Mouse (Mus musculus) E14TG2a.4 (cell line): ENCODE results near the gene Cdc42bpb.
A peak's percentile ranks its signal among the peaks of the same experiment; 100 is the strongest.

ENCODE experiments used
- H3K27me3 ChIP-seq: 2 replicates; pipeline ENCODE4 v1.6.1; 2014; ENCODE audit warnings: low read length, control low read depth; ENCODE audit not compliant: insufficient read depth
- H3K36me3 ChIP-seq: 2 replicates; pipeline ENCODE4 v1.6.1; 2014; ENCODE audit warnings: low read length, control low read depth; ENCODE audit not compliant: insufficient read depth
- H3K4me1 ChIP-seq: replicated peaks from 2 replicates; pipeline ENCODE4 v1.6.1; 2014; ENCODE audit warnings: low read depth, low read length, control low read depth
- H3K4me3 ChIP-seq: replicated peaks from 2 replicates; pipeline ENCODE4 v1.5.1; 2014; ENCODE audit warnings: mild to moderate bottlenecking, low read length
- H3K9me3 ChIP-seq: 2 replicates; pipeline ENCODE4 v1.6.1; 2014; ENCODE audit warnings: low read length, control low read depth
- CTCF ChIP-seq: conservative IDR thresholded peaks from 2 replicates; pipeline ENCODE4 v1.5.1; 2014; ENCODE audit warnings: low read length
- NANOG ChIP-seq: IDR thresholded peaks from 2 replicates; pipeline ENCODE4 v1.6.1; 2014; ENCODE audit warnings: borderline replicate concordance, low read length, mixed read lengths
- POU5F1 ChIP-seq: IDR thresholded peaks from 2 replicates; pipeline ENCODE4 v1.6.1; 2014; ENCODE audit warnings: low read length, borderline replicate concordance

The Cdc42bpb gene

GRCm38 (mm10) chr12:111377376-111377973, at the start of gene Cdc42bpb:
Cdc42bpb (minus strand) TSS chr12:111377718.
- TF ChIP-seq POU5F1: no peak
- TF ChIP-seq NANOG: no peak
- TF ChIP-seq CTCF: no peak
- Histone ChIP-seq H3K4me3 (peak within 1 kb of the TSS; percentile 94), H3K27me3 (peaks cover 15% of the 10 kb centered on the region), H3K4me1 (peaks cover 44% of the 10 kb centered on the region), H3K9me3 (no peaks in the 10 kb centered on the region), H3K36me3 (no peaks in the 10 kb centered on the region)

GRCm38 (mm10) chr12:111425789-111426460, 48.4 kb upstream of the Cdc42bpb start:
- peaks cover 70% of the 10 kb centered on the region for H3K4me1 ChIP-seq
- no peaks in the 10 kb centered on the region for H3K36me3 ChIP-seq
- H3K27me3 ChIP-seq: peaks cover 98% of the 10 kb centered on the region
- H3K4me3 ChIP-seq: no peak overlapping the region
- no peaks in the 10 kb centered on the region for H3K9me3 ChIP-seq
- peak; percentile 85 for TF ChIP-seq CTCF
- TF ChIP-seq NANOG: no peak

GRCm38 (mm10) chr12:111425258-111425657, 47.7 kb upstream of the Cdc42bpb start:
- Histone ChIP-seq H3K9me3 (no peaks in the 10 kb centered on the region), H3K4me1 (peaks cover 63% of the 10 kb centered on the region), H3K36me3 (no peaks in the 10 kb centered on the region), H3K4me3 (no peak overlapping the region), H3K27me3 (peaks cover 98% of the 10 kb centered on the region)
- peak; percentile 60 for TF ChIP-seq CTCF
- no peak for TF ChIP-seq POU5F1

- H3K27me3 ChIP-seq: peaks cover 98% of the 10 kb centered on the region
- H3K4me3 ChIP-seq: no peak overlapping the region
- TF ChIP-seq CTCF (no peak), POU5F1 (no peak), NANOG (no peak)
- no peaks in the 10 kb centered on the region for H3K9me3 ChIP-seq
- H3K36me3 ChIP-seq: no peaks in the 10 kb centered on the region
- H3K4me1 ChIP-seq: peaks cover 56% of the 10 kb centered on the region
These were observed 47.0 kb upstream of the Cdc42bpb start for GRCm38 (mm10) chr12:111424547-111424946.

GRCm38 (mm10) chr12:111423570-111424129, 46.1 kb upstream of the Cdc42bpb start:
- Histone ChIP-seq H3K4me3 (peak overlapping the region; percentile 64), H3K9me3 (no peaks in the 10 kb centered on the region), H3K4me1 (peaks cover 47% of the 10 kb centered on the region), H3K36me3 (no peaks in the 10 kb centered on the region), H3K27me3 (peaks cover 98% of the 10 kb centered on the region)
- TF ChIP-seq NANOG (peak; percentile 9; the same call in 1 of the 2 replicates), CTCF (no peak)

GRCm38 (mm10) chr12:111422852-111423251, 45.3 kb upstream of the Cdc42bpb start:
- peaks cover 98% of the 10 kb centered on the region for H3K27me3 ChIP-seq
- peaks cover 44% of the 10 kb centered on the region for H3K4me1 ChIP-seq
- H3K9me3 ChIP-seq: no peaks in the 10 kb centered on the region
- TF ChIP-seq POU5F1: no peak
- no peak for TF ChIP-seq CTCF
- TF ChIP-seq NANOG: no peak
- H3K36me3 ChIP-seq: no peaks in the 10 kb centered on the region
- peak overlapping the region; percentile 64; the same call in 1 of the 2 replicates for H3K4me3 ChIP-seq

GRCm38 (mm10) chr12:111420946-111421709, 43.6 kb upstream of the Cdc42bpb start:
- no peak overlapping the region for H3K4me3 ChIP-seq
- no peaks in the 10 kb centered on the region for H3K9me3 ChIP-seq
- peaks cover 50% of the 10 kb centered on the region for H3K4me1 ChIP-seq
- no peaks in the 10 kb centered on the region for H3K36me3 ChIP-seq
- TF ChIP-seq POU5F1 (no peak), NANOG (no peak), CTCF (no peak)
- H3K27me3 ChIP-seq: peaks cover 98% of the 10 kb centered on the region

- TF ChIP-seq POU5F1 (no peak), NANOG (no peak), CTCF (no peak)
- H3K36me3 ChIP-seq: no peaks in the 10 kb centered on the region
- H3K4me1 ChIP-seq: peaks cover 41% of the 10 kb centered on the region
These were observed 42.4 kb upstream of the Cdc42bpb start for GRCm38 (mm10) chr12:111419918-111420317.

More at GRCm38 (mm10) chr12:111419918-111420317, 42.4 kb upstream of the Cdc42bpb start:
- Histone ChIP-seq H3K27me3 (peaks cover 100% of the 10 kb centered on the region), H3K4me3 (no peak overlapping the region), H3K9me3 (no peaks in the 10 kb centered on the region)
